Mouse (Mus musculus) brain, embryonic 14.5 days (tissue): ENCODE results near the gene Efhd1.

Source experiments
- CTCF ChIP-seq: fragments of 200-500 bp; IDR thresholded peaks from 2 replicates; pipeline ENCODE4 v1.5.1; 2012; ENCODE audit warnings: inconsistent platforms, mild to moderate bottlenecking, moderate library complexity, borderline replicate concordance; ENCODE audit not compliant: insufficient read depth, insufficient read length; ENCODE audit errors: extremely low read depth
- POLR2A ChIP-seq: fragments of 200-500 bp; IDR thresholded peaks from 2 replicates; pipeline ENCODE4 v1.6.1; 2012; ENCODE audit warnings: mild to moderate bottlenecking, inconsistent platforms, borderline replicate concordance; ENCODE audit not compliant: poor library complexity, insufficient read depth, insufficient read length, severe bottlenecking; ENCODE audit errors: extremely low read depth

DNA sequence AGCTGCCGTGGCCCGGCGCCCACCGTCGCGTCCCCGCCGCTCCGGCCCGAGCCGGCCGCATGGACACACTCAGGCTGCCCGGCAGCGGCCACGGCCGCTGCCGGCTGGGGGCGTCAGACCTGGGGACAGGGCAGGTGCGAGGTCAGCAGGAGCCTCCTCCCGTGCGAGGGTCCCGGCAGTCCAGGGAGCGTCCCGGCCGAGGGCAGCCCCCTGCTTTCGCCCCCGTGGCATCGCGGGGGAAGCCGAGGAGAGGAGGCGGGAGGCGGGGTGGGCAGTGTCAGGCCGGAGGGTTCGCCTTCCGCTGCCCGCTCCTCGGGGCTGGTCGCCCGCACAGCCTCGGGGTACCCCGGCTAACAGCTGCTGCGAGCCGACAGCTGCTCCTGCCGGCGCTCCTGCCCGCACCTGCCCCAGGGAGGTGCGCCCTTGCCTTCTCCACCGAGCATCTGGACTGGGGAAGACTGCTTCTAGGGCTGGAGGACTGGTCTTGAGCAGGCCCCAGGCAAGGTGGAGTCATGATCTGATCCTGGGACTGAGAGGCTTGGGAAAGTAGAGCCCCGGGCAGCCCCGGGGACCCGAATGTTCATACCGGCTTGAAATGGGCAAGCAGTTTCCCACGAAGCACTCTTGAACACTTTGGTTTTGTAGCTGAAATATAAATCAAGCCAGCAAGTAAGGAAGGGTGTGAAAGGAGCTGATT, 63.1 kb downstream of the Efhd1 start:
- TF ChIP-seq CTCF: no peak
- TF ChIP-seq POLR2A: no peak
